Mouse (Mus musculus): ENCODE results near the gene Bhlha15.

GRCm38 (mm10) chr5:144234714-144235113, 44.6 kb downstream of the Bhlha15 start:
- no peak for TF ChIP-seq POLR2A (IDR thresholded peaks at IDR 0.05; ENCODE audit: control insufficient read depth in 1 of 2, insufficient read depth in 1 of 2, low read depth in 1 of 2, low read length in 2 of 2, poor library complexity in 1 of 2)
- no peak for TF ChIP-seq TAL1 (IDR thresholded peaks at IDR 0.05; ENCODE audit: low read length)
- no peak for TF ChIP-seq CTCF (IDR thresholded peaks at IDR 0.05 in 2 of 3, conservative IDR thresholded peaks at IDR 0.05 in 1 of 3; ENCODE audit: control insufficient read depth in 1 of 3, insufficient read depth in 1 of 3, low read depth in 2 of 3, low read length in 3 of 3, poor library complexity in 1 of 3, severe bottlenecking in 1 of 3)
- no peak for TF ChIP-seq ZNF384 (IDR thresholded peaks at IDR 0.05; ENCODE audit: low read depth, low read length)
- TF ChIP-seq GATA1 (IDR thresholded peaks at IDR 0.05; ENCODE audit: low read depth, low read length) = no peak
- TF ChIP-seq MXI1 (IDR thresholded peaks at IDR 0.05; ENCODE audit: low read depth, low read length) = no peak
- TF ChIP-seq ZKSCAN1 (IDR thresholded peaks at IDR 0.05; ENCODE audit: low read depth, low read length) = no peak
- no peak for TF ChIP-seq UBTF (IDR thresholded peaks at IDR 0.05; ENCODE audit: borderline replicate concordance, insufficient read depth, low read depth, low read length)
- TF ChIP-seq ZC3H11A (IDR thresholded peaks at IDR 0.05; ENCODE audit: low read depth, low read length) = no peak
- no peak for TF ChIP-seq USF2 (IDR thresholded peaks at IDR 0.05; ENCODE audit: borderline replicate concordance in 1 of 2, insufficient read depth in 1 of 2, low read depth in 1 of 2, low read length in 2 of 2)

All from MEL (cell line).